Mouse (Mus musculus) hindlimb bud, embryonic 11.5 days (tissue): ENCODE data around the gene Efhd2.

Experiments
- DNase-seq: peaks from one replicate; pipeline ENCODE4 v3.0.0-alpha.2; 2012; ENCODE audit warnings: low read depth, low spot score; ENCODE audit errors: extremely low spot score

The Efhd2 gene

GRCm38 (mm10) chr4:141810975-141811374 is 63.7 kb downstream of the Efhd2 start:
- no peak for DNase-seq

- DNase-seq, result no peak
Observed at GRCm38 (mm10) chr4:141809850-141810464, 64.8 kb downstream of the Efhd2 start.
